Mouse (Mus musculus): Measurements from ENCODE around the gene Ccdc102a. TPM values are rescaled to one million over a fixed set of nuclear protein-coding genes. Genes with fewer than 3 reads are reported as not detected.

The Ccdc102a gene
- 5.8 and 5.9 TPM in 2 replicates for total RNA-seq (2012; rRNA removed)
- 2.1 and 2.5 TPM in 2 replicates for total RNA-seq (2014; rRNA removed)
- 2.8 and 4.5 TPM in 2 replicates for polyA plus RNA-seq (2012; ENCODE audit: insufficient read length, low read depth)

GRCm38 (mm10) chr8:94917851-94918495 is at the start of gene Ccdc102a:
Gene Ccdc102a (minus strand): TSS chr8:94918098.
- no peaks in the 10 kb centered on the region for H3K79me2 ChIP-seq (replicated peaks; ENCODE audit: control insufficient read depth, extremely low read depth, insufficient read depth, poor library complexity, severe bottlenecking)
- H3K4me3 ChIP-seq (replicated peaks in 1 of 3; ENCODE audit: low read depth in 2 of 3, low read length in 2 of 3, poor library complexity in 1 of 3), result peak within 1 kb of the TSS; percentile 59 to 70 (median 62)
- no peak for DNase-seq (ENCODE audit: extremely low read depth)
- H3K9me3 ChIP-seq (replicated peaks; ENCODE audit: low read length), result peaks cover 5% of the 10 kb centered on the region
- H3K4me1 ChIP-seq (ENCODE audit: control insufficient read depth in 1 of 2, insufficient read depth in 2 of 2), result peaks cover 16 to 40% of the 10 kb centered on the region in 2 experiments
- no peak within 1 kb of the TSS for H3K27ac ChIP-seq (ENCODE audit: insufficient read depth, low read depth)
- TF ChIP-seq POLR2A (IDR thresholded peaks at IDR 0.05; ENCODE audit: low read depth, low read length), result 0 out of 2 replicates have a peak, but pooled peaks have one; percentile 33
- no peak for TF ChIP-seq ZMIZ1 (IDR thresholded peaks at IDR 0.05; ENCODE audit: low read depth, low read length)
- dilution Hi-C loops (cut with MboI; ENCODE audit: extremely low pct_ligation_motif_present, extremely low pct_unique_long_range_greater_than_20kb, low sequenced_read_pairs) (no loop called here), in situ Hi-C loops (cut with MboI; ENCODE audit: low pct_ligation_motif_present, low pct_unique_long_range_greater_than_20kb, low sequenced_read_pairs) (no loop called here)
- H3K9ac ChIP-seq (ENCODE audit: insufficient read depth, low read depth), result peak within 1 kb of the TSS; percentile 70
- peak within 1 kb of the TSS; percentile 58 for H3K4me2 ChIP-seq (ENCODE audit: insufficient read depth, low read depth, poor library complexity, severe bottlenecking)
- H3K27me3 ChIP-seq (replicated peaks), result peaks cover 1% of the 10 kb centered on the region
- peaks cover 7 to 8% of the 10 kb centered on the region in 2 experiments for H3K36me3 ChIP-seq (replicated peaks in 1 of 2; ENCODE audit: control insufficient read depth in 1 of 2, insufficient read depth in 1 of 2, low read length in 1 of 2)

- TF ChIP-seq HCFC1 (IDR thresholded peaks at IDR 0.05; ENCODE audit: low read depth, low read length) (no peak), RAD21 (IDR thresholded peaks at IDR 0.05; ENCODE audit: low read depth, low read length) (no peak), ZC3H11A (IDR thresholded peaks at IDR 0.05; ENCODE audit: low read depth, low read length) (no peak), ETS1 (conservative IDR thresholded peaks at IDR 0.05; ENCODE audit: low read depth, low read length) (no peak), POLR2A (IDR thresholded peaks at IDR 0.05; ENCODE audit: low read depth, low read length) (no peak), IRF4 (IDR thresholded peaks at IDR 0.05; ENCODE audit: low read depth, low read length) (no peak)
- Histone ChIP-seq H3K4me3 (replicated peaks in 1 of 3; ENCODE audit: low read depth in 2 of 3, low read length in 2 of 3, poor library complexity in 1 of 3) (no peak overlapping the region), H3K9me3 (replicated peaks; ENCODE audit: low read length) (peaks cover 3% of the 10 kb centered on the region), H3K36me3 (replicated peaks in 1 of 2; ENCODE audit: control insufficient read depth in 1 of 2, insufficient read depth in 1 of 2, low read length in 1 of 2) (no peaks in the 10 kb centered on the region), H3K4me2 (ENCODE audit: insufficient read depth, low read depth, poor library complexity, severe bottlenecking) (no peak overlapping the region), H3K79me2 (replicated peaks; ENCODE audit: control insufficient read depth, extremely low read depth, insufficient read depth, poor library complexity, severe bottlenecking) (no peaks in the 10 kb centered on the region), H3K27me3 (replicated peaks) (peaks cover 16% of the 10 kb centered on the region), H3K27ac (ENCODE audit: insufficient read depth, low read depth) (no peak overlapping the region), H3K9ac (ENCODE audit: insufficient read depth, low read depth) (no peak overlapping the region), H3K4me1 (ENCODE audit: control insufficient read depth in 1 of 2, insufficient read depth in 2 of 2) (peaks cover 0 to 15% of the 10 kb centered on the region in 2 experiments; a peak in 1 of 4 replicates)
- DNase-seq (ENCODE audit: extremely low read depth), result no peak
- dilution Hi-C loops (cut with MboI; ENCODE audit: extremely low pct_ligation_motif_present, extremely low pct_unique_long_range_greater_than_20kb, low sequenced_read_pairs), result no loop called here
- in situ Hi-C loops (cut with MboI; ENCODE audit: low pct_ligation_motif_present, low pct_unique_long_range_greater_than_20kb, low sequenced_read_pairs), result no loop called here
Observed at GRCm38 (mm10) chr8:94967554-94967953, 49.7 kb upstream of the Ccdc102a start.

- dilution Hi-C loops (cut with MboI; ENCODE audit: extremely low pct_ligation_motif_present, extremely low pct_unique_long_range_greater_than_20kb, low sequenced_read_pairs), result no loop called here
Observed at GRCm38 (mm10) chr8:94967071-94967470, 49.2 kb upstream of the Ccdc102a start.

More at GRCm38 (mm10) chr8:94967071-94967470, 49.2 kb upstream of the Ccdc102a start:
- Histone ChIP-seq H3K36me3 (replicated peaks in 1 of 2; ENCODE audit: control insufficient read depth in 1 of 2, insufficient read depth in 1 of 2, low read length in 1 of 2) (no peaks in the 10 kb centered on the region), H3K79me2 (replicated peaks; ENCODE audit: control insufficient read depth, extremely low read depth, insufficient read depth, poor library complexity, severe bottlenecking) (no peaks in the 10 kb centered on the region), H3K27ac (ENCODE audit: insufficient read depth, low read depth) (no peak overlapping the region), H3K4me2 (ENCODE audit: insufficient read depth, low read depth, poor library complexity, severe bottlenecking) (no peak overlapping the region), H3K4me1 (ENCODE audit: control insufficient read depth in 1 of 2, insufficient read depth in 2 of 2) (peaks cover 0 to 15% of the 10 kb centered on the region in 2 experiments; a peak in 1 of 4 replicates), H3K9me3 (replicated peaks; ENCODE audit: low read length) (peaks cover 3% of the 10 kb centered on the region), H3K4me3 (replicated peaks in 1 of 3; ENCODE audit: low read depth in 2 of 3, low read length in 2 of 3, poor library complexity in 1 of 3) (no peak overlapping the region), H3K9ac (ENCODE audit: insufficient read depth, low read depth) (no peak overlapping the region), H3K27me3 (replicated peaks) (peaks cover 14% of the 10 kb centered on the region)
- in situ Hi-C loops (cut with MboI; ENCODE audit: low pct_ligation_motif_present, low pct_unique_long_range_greater_than_20kb, low sequenced_read_pairs), result no loop called here
- DNase-seq (ENCODE audit: extremely low read depth), result no peak
- no peak for TF ChIP-seq SMC3 (IDR thresholded peaks at IDR 0.05; ENCODE audit: low read depth, low read length)

Measured in CH12.LX (cell line).